Mouse (Mus musculus) brown adipose tissue, adult 24 weeks (tissue): ENCODE results near the gene Ccdc149. TPM values are rescaled to one million over a fixed set of nuclear protein-coding genes. Genes with fewer than 3 reads are reported as not detected.

ENCODE experiments used
- H3K27ac ChIP-seq: fragments of 200-500 bp; replicated peaks from 2 replicates; pipeline ENCODE4 v1.5.1; 2012; ENCODE audit warnings: low read depth, mild to moderate bottlenecking, low read length
- H3K4me1 ChIP-seq: fragments of 200-500 bp; 2 replicates; pipeline ENCODE4 v1.6.1; 2012; ENCODE audit warnings: low read length, mixed read lengths; ENCODE audit not compliant: control insufficient read depth, insufficient read depth, insufficient read length
- H3K4me3 ChIP-seq: fragments of 200-500 bp; 2 replicates; pipeline ENCODE4 v1.5.1; 2012; ENCODE audit warnings: low read depth, mild to moderate bottlenecking, low read length, moderate library complexity; ENCODE audit not compliant: insufficient read depth
- polyA plus RNA-seq: library from polyadenylated mRNA; stranded (reverse); fragments of >200 nt; gene quantifications from 2 replicates; pipeline ENCODE4 v1.2.4, GENCODE M21; 2012; ENCODE audit not compliant: missing spikeins, insufficient read depth, insufficient read length

Gene Ccdc149
- polyA plus RNA-seq, 1 experiment, result 2.1 TPM

GRCm38 (mm10) chr5:52367866-52368840 lies 103.2 kb downstream of the Ccdc149 start:
- Histone ChIP-seq H3K4me1 (peaks cover 5% of the 10 kb centered on the region; the same call in 1 of the 2 replicates), H3K27ac (no peak overlapping the region), H3K4me3 (no peak overlapping the region)

GRCm38 (mm10) chr5:52366661-52367060 lies 104.7 kb downstream of the Ccdc149 start:
- H3K27ac ChIP-seq, result no peak overlapping the region
- no peak overlapping the region for H3K4me3 ChIP-seq
- H3K4me1 ChIP-seq, result peaks cover 5% of the 10 kb centered on the region; the same call in 1 of the 2 replicates

GRCm38 (mm10) chr5:52365930-52366329 lies 105.4 kb downstream of the Ccdc149 start:
- H3K4me3 ChIP-seq, result no peak overlapping the region
- peaks cover 5% of the 10 kb centered on the region; the same call in 1 of the 2 replicates for H3K4me1 ChIP-seq
- no peak overlapping the region for H3K27ac ChIP-seq

GRCm38 (mm10) chr5:52364521-52364920 lies 106.8 kb downstream of the Ccdc149 start:
- peak overlapping the region; percentile 41 for H3K27ac ChIP-seq
- peaks cover 5% of the 10 kb centered on the region; the same call in 1 of the 2 replicates for H3K4me1 ChIP-seq
- peak overlapping the region; percentile 69 for H3K4me3 ChIP-seq

GRCm38 (mm10) chr5:52363468-52364150 lies 107.7 kb downstream of the Ccdc149 start, which contains the start of gene Sod3:
Sod3 (plus strand) TSS chr5:52363791.
- Histone ChIP-seq H3K4me1 (peaks cover 5% of the 10 kb centered on the region; the same call in 1 of the 2 replicates), H3K27ac (peak within 1 kb of the TSS; percentile 98), H3K4me3 (peak within 1 kb of the TSS; percentile 69)

- Histone ChIP-seq H3K4me3 (no peak overlapping the region), H3K27ac (peak overlapping the region; percentile 98), H3K4me1 (peaks cover 5% of the 10 kb centered on the region; the same call in 1 of the 2 replicates)
These were observed 108.4 kb downstream of the Ccdc149 start for GRCm38 (mm10) chr5:52362776-52363467.

GRCm38 (mm10) chr5:52360286-52361049 lies 110.9 kb downstream of the Ccdc149 start:
- peak overlapping the region; percentile 39 for H3K4me3 ChIP-seq
- no peaks in the 10 kb centered on the region for H3K4me1 ChIP-seq
- peak overlapping the region; percentile 98 for H3K27ac ChIP-seq

GRCm38 (mm10) chr5:52358120-52358519 lies 113.2 kb downstream of the Ccdc149 start:
- Histone ChIP-seq H3K27ac (no peak overlapping the region), H3K4me1 (no peaks in the 10 kb centered on the region), H3K4me3 (no peak overlapping the region)

- Histone ChIP-seq H3K4me3 (no peak overlapping the region), H3K27ac (no peak overlapping the region), H3K4me1 (no peaks in the 10 kb centered on the region)
These were observed 114.1 kb downstream of the Ccdc149 start for GRCm38 (mm10) chr5:52357175-52357754.

GRCm38 (mm10) chr5:52355612-52356011 lies 115.7 kb downstream of the Ccdc149 start:
- Histone ChIP-seq H3K4me1 (0 out of 2 replicates have a peak, but pooled peaks cover 4% of the 10 kb centered on the region), H3K27ac (no peak overlapping the region), H3K4me3 (no peak overlapping the region)

- H3K27ac ChIP-seq, result no peak overlapping the region
- no peak overlapping the region for H3K4me3 ChIP-seq
- H3K4me1 ChIP-seq, result peaks cover 6% of the 10 kb centered on the region; the same call in 1 of the 2 replicates
These were observed 116.9 kb downstream of the Ccdc149 start for GRCm38 (mm10) chr5:52354441-52354840.

- H3K4me1 ChIP-seq, result peaks cover 6% of the 10 kb centered on the region; the same call in 1 of the 2 replicates
- no peak overlapping the region for H3K4me3 ChIP-seq
- H3K27ac ChIP-seq, result no peak overlapping the region
These were observed 118.6 kb downstream of the Ccdc149 start for GRCm38 (mm10) chr5:52352730-52353129.

GRCm38 (mm10) chr5:52351561-52351960 lies 119.8 kb downstream of the Ccdc149 start:
- Histone ChIP-seq H3K4me1 (peaks cover 6% of the 10 kb centered on the region; the same call in 1 of the 2 replicates), H3K4me3 (no peak overlapping the region), H3K27ac (no peak overlapping the region)

- H3K4me3 ChIP-seq, result no peak overlapping the region
- peaks cover 6% of the 10 kb centered on the region; the same call in 1 of the 2 replicates for H3K4me1 ChIP-seq
- H3K27ac ChIP-seq, result peak overlapping the region; percentile 55
These were observed 120.9 kb downstream of the Ccdc149 start for GRCm38 (mm10) chr5:52350451-52350850.
